Mouse (Mus musculus) small intestine, adult 2 months (tissue): ENCODE results near the gene Prune1.

Source experiments
- CTCF ChIP-seq: fragments of 200-500 bp; IDR thresholded peaks from 2 replicates; pipeline ENCODE4 v1.5.1; 2012; ENCODE audit warnings: low read depth, mild to moderate bottlenecking, control low read depth, inconsistent platforms, low read length, moderate library complexity, mixed read lengths; ENCODE audit not compliant: insufficient replicate concordance, insufficient read length; ENCODE audit errors: extremely low read depth
- POLR2A ChIP-seq: fragments of 200-500 bp; IDR thresholded peaks from 2 replicates; pipeline ENCODE4 v1.6.1; 2012; ENCODE audit warnings: low read depth, mild to moderate bottlenecking, control low read depth, inconsistent platforms, low read length, moderate library complexity

DNA sequence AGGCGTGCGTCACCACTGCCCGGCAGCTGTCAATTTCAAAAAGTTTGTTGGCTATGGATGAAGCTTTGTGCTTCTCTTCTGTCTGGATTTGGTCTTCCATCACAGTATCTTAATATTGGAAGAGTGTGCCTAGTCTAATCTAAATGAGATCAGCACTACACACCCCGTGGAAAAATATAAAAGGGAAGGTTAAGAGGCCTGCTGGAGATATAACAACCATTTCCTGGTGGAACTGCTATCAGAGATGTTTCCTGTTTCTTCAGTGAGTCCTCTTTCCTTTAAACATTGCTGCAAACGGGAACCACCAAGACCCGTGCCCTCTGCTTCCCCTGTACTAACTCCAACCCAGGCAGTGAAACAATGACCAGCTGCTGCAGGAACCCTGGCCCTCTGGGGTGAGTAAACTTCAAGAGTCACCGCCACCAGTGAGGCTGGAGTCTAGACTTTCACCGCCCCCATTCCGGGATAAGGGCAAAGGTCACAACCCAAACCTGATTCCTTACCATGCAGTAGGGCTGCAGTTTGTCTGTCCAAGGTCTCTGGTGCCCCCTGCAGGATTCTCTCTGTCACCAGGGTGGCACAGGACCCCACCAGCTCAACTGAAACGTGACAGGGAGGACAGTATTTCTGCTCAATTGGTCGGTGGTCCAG, 18.7 kb downstream of the Prune1 start:
- TF ChIP-seq POLR2A, result no peak
- peak; percentile 81; the same call in 1 of the 2 replicates for TF ChIP-seq CTCF
